Mouse (Mus musculus): Measurements from ENCODE around the gene Glp2r. TPM values are rescaled to one million over a fixed set of nuclear protein-coding genes. Genes with fewer than 3 reads are reported as not detected.

Gene Glp2r
- total RNA-seq, 1 experiment = not detected

DNA sequence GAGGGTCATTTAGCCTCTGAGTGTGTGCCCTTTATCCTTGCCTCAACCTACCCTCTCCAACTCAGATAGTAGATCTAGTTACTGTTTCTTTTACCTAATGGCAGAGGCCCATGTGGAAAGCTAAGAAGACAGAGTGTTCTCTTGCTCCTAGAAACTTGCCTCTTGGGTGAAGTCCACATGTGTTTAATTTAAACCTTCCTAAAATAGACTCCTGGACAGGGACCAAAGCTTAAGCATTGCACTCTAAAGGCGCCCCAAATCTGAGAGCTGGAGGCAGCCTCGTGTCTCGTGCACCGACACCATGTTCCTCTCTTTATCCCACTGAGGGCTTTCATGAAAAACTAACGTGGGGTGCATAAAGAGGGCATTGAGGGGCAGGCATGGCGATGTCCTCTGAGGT lies 43.9 kb downstream of the Glp2r start:
- Histone ChIP-seq H3K27ac (ENCODE audit: insufficient read depth, low read depth, low read length, poor library complexity, severe bottlenecking) (no peak overlapping the region), H3K4me3 (ENCODE audit: insufficient read depth in 1 of 2, low read depth in 1 of 2, low read length in 2 of 2, poor library complexity in 1 of 2, severe bottlenecking in 1 of 2) (no peak overlapping the region), H3K9ac (ENCODE audit: insufficient read depth, low read depth, low read length, poor library complexity, severe bottlenecking) (no peak overlapping the region), H3K4me1 (ENCODE audit: control insufficient read depth in 2 of 2, insufficient read depth in 2 of 2, low read length in 2 of 2, poor library complexity in 1 of 2) (no peaks in the 10 kb centered on the region), H3K36me3 (ENCODE audit: control insufficient read depth, insufficient read depth, low read length, poor library complexity, severe bottlenecking) (no peaks in the 10 kb centered on the region), H3K9me3 (ENCODE audit: control insufficient read depth, insufficient read depth, low read depth, low read length) (no peaks in the 10 kb centered on the region)
- in situ Hi-C loops (cut with MboI; ENCODE audit: low sequenced_read_pairs in 2 of 2, unreplicated experiment in 2 of 2) = no loop called here
- TF ChIP-seq ZNF384 (IDR thresholded peaks at IDR 0.05; ENCODE audit: low read depth, low read length) (no peak), MAFK (IDR thresholded peaks at IDR 0.05; ENCODE audit: insufficient read depth, low read depth, low read length) (no peak), ZC3H11A (IDR thresholded peaks at IDR 0.05; ENCODE audit: borderline replicate concordance, low read depth, low read length) (no peak), CHD2 (IDR thresholded peaks at IDR 0.05; ENCODE audit: low read depth, low read length) (no peak), HCFC1 (IDR thresholded peaks at IDR 0.05; ENCODE audit: borderline replicate concordance, insufficient read depth, low read length) (no peak)
- DNase-seq (ENCODE audit: low read depth, low spot score) = no peak

GRCm38 (mm10) chr11:67723231-67724013 lies 47.5 kb downstream of the Glp2r start:
- Histone ChIP-seq H3K9me3 (ENCODE audit: control insufficient read depth, insufficient read depth, low read depth, low read length) (no peaks in the 10 kb centered on the region), H3K9ac (ENCODE audit: insufficient read depth, low read depth, low read length, poor library complexity, severe bottlenecking) (no peak overlapping the region), H3K36me3 (ENCODE audit: control insufficient read depth, insufficient read depth, low read length, poor library complexity, severe bottlenecking) (no peaks in the 10 kb centered on the region), H3K4me3 (ENCODE audit: insufficient read depth in 1 of 2, low read depth in 1 of 2, low read length in 2 of 2, poor library complexity in 1 of 2, severe bottlenecking in 1 of 2) (no peak overlapping the region), H3K27ac (ENCODE audit: insufficient read depth, low read depth, low read length, poor library complexity, severe bottlenecking) (no peak overlapping the region), H3K4me1 (ENCODE audit: control insufficient read depth in 2 of 2, insufficient read depth in 2 of 2, low read length in 2 of 2, poor library complexity in 1 of 2) (no peaks in the 10 kb centered on the region)
- in situ Hi-C loops (cut with MboI; ENCODE audit: low sequenced_read_pairs in 2 of 2, unreplicated experiment in 2 of 2) = no loop called here
- no peak for DNase-seq (ENCODE audit: low read depth, low spot score)
- no peak for TF ChIP-seq HCFC1 (IDR thresholded peaks at IDR 0.05; ENCODE audit: borderline replicate concordance, insufficient read depth, low read length)
- TF ChIP-seq MAFK (IDR thresholded peaks at IDR 0.05; ENCODE audit: insufficient read depth, low read depth, low read length) = no peak
- no peak for TF ChIP-seq ZC3H11A (IDR thresholded peaks at IDR 0.05; ENCODE audit: borderline replicate concordance, low read depth, low read length)
- TF ChIP-seq ZNF384 (IDR thresholded peaks at IDR 0.05; ENCODE audit: low read depth, low read length) = no peak
- no peak for TF ChIP-seq CHD2 (IDR thresholded peaks at IDR 0.05; ENCODE audit: low read depth, low read length)

- TF ChIP-seq MAFK (IDR thresholded peaks at IDR 0.05; ENCODE audit: insufficient read depth, low read depth, low read length) (no peak), CHD2 (IDR thresholded peaks at IDR 0.05; ENCODE audit: low read depth, low read length) (no peak), ZC3H11A (IDR thresholded peaks at IDR 0.05; ENCODE audit: borderline replicate concordance, low read depth, low read length) (no peak), HCFC1 (IDR thresholded peaks at IDR 0.05; ENCODE audit: borderline replicate concordance, insufficient read depth, low read length) (no peak), ZNF384 (IDR thresholded peaks at IDR 0.05; ENCODE audit: low read depth, low read length) (no peak)
- Histone ChIP-seq H3K27ac (ENCODE audit: insufficient read depth, low read depth, low read length, poor library complexity, severe bottlenecking) (no peak overlapping the region), H3K9ac (ENCODE audit: insufficient read depth, low read depth, low read length, poor library complexity, severe bottlenecking) (no peak overlapping the region), H3K4me1 (ENCODE audit: control insufficient read depth in 2 of 2, insufficient read depth in 2 of 2, low read length in 2 of 2, poor library complexity in 1 of 2) (no peaks in the 10 kb centered on the region), H3K9me3 (ENCODE audit: control insufficient read depth, insufficient read depth, low read depth, low read length) (no peaks in the 10 kb centered on the region), H3K4me3 (ENCODE audit: insufficient read depth in 1 of 2, low read depth in 1 of 2, low read length in 2 of 2, poor library complexity in 1 of 2, severe bottlenecking in 1 of 2) (no peak overlapping the region), H3K36me3 (ENCODE audit: control insufficient read depth, insufficient read depth, low read length, poor library complexity, severe bottlenecking) (no peaks in the 10 kb centered on the region)
- DNase-seq (ENCODE audit: low read depth, low spot score) = no peak
- in situ Hi-C loops (cut with MboI; ENCODE audit: low sequenced_read_pairs in 2 of 2, unreplicated experiment in 2 of 2) = no loop called here
These were observed 48.4 kb downstream of the Glp2r start for GRCm38 (mm10) chr11:67722399-67723156.

DNA sequence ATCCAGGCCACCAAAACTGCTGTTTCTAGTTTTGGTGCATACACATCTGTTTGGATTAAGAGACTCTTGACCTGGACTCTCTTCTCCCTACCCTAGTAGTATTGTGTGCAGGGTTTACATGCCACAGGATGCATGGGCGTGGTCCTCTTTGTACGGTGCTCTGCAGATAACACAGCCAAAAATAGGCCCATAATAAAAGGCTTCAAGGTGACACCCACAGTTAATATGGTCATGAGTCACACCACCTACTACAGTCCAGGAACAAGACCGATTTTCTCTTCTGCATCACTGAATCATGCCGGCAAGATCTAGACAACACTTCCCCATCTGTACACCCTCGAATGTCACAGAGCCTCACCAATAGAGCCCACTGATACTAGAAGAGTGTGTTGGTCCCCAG lies 49.5 kb downstream of the Glp2r start:
- H3K9ac ChIP-seq (ENCODE audit: insufficient read depth, low read depth, low read length, poor library complexity, severe bottlenecking) = no peak overlapping the region
- no peaks in the 10 kb centered on the region for H3K36me3 ChIP-seq (ENCODE audit: control insufficient read depth, insufficient read depth, low read length, poor library complexity, severe bottlenecking)
- no peak for DNase-seq (ENCODE audit: low read depth, low spot score)
- no peak overlapping the region for H3K27ac ChIP-seq (ENCODE audit: insufficient read depth, low read depth, low read length, poor library complexity, severe bottlenecking)
- no peaks in the 10 kb centered on the region for H3K9me3 ChIP-seq (ENCODE audit: control insufficient read depth, insufficient read depth, low read depth, low read length)
- no peak overlapping the region for H3K4me3 ChIP-seq (ENCODE audit: insufficient read depth in 1 of 2, low read depth in 1 of 2, low read length in 2 of 2, poor library complexity in 1 of 2, severe bottlenecking in 1 of 2)
- H3K4me1 ChIP-seq (ENCODE audit: control insufficient read depth in 2 of 2, insufficient read depth in 2 of 2, low read length in 2 of 2, poor library complexity in 1 of 2) = no peaks in the 10 kb centered on the region
- in situ Hi-C loops (cut with MboI; ENCODE audit: low sequenced_read_pairs in 2 of 2, unreplicated experiment in 2 of 2) = no loop called here
- TF ChIP-seq MAFK (IDR thresholded peaks at IDR 0.05; ENCODE audit: insufficient read depth, low read depth, low read length) (no peak), HCFC1 (IDR thresholded peaks at IDR 0.05; ENCODE audit: borderline replicate concordance, insufficient read depth, low read length) (no peak), CHD2 (IDR thresholded peaks at IDR 0.05; ENCODE audit: low read depth, low read length) (no peak), ZNF384 (IDR thresholded peaks at IDR 0.05; ENCODE audit: low read depth, low read length) (no peak), ZC3H11A (IDR thresholded peaks at IDR 0.05; ENCODE audit: borderline replicate concordance, low read depth, low read length) (no peak)

Data from ES-E14 (cell line).